Mouse (Mus musculus) skeletal muscle tissue, adult 2 months (tissue): ENCODE measurements around the gene Gramd4.
"Not testable (repeated sequence)": the region's sequence is repeated elsewhere in the genome, so short reads cannot be mapped to it uniquely, and the experiment has no call there.

ENCODE experiments used
- DNase-seq: peaks from one replicate; pipeline ENCODE4 v3.0.0-alpha.2; 2012; ENCODE audit warnings: low read depth, low spot score

Gramd4 gene

DNA sequence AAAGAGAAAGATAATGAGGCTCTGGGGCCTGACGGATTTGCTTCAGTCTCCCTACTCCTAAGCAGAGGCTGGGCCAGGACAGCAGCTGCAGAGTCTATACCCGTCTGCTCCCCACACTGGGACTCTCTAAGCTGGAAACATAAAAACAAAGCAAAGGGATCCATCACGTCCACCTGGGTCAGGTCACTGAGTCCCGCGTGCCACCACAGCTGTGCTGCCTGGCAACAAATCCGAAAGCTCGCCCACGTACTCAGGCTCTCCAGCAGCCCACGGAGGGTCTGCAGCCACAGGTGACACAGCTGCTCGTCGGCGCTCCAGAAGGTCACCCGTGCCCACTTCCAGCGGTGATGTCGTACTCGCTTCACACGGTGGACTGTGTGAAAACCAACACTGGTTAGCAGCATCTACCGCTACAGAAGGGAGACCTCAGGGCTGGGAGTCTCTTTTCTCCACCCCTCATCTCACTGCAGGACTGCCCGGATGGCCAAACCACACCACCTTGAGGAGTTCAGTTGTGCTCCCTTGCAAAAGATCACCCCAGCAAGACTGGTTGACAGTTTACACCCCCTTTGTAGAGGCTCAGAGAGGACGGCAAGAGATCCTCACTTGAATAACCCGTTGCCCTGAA lies 107.3 kb downstream of the Gramd4 start:
- no peak for DNase-seq

DNA sequence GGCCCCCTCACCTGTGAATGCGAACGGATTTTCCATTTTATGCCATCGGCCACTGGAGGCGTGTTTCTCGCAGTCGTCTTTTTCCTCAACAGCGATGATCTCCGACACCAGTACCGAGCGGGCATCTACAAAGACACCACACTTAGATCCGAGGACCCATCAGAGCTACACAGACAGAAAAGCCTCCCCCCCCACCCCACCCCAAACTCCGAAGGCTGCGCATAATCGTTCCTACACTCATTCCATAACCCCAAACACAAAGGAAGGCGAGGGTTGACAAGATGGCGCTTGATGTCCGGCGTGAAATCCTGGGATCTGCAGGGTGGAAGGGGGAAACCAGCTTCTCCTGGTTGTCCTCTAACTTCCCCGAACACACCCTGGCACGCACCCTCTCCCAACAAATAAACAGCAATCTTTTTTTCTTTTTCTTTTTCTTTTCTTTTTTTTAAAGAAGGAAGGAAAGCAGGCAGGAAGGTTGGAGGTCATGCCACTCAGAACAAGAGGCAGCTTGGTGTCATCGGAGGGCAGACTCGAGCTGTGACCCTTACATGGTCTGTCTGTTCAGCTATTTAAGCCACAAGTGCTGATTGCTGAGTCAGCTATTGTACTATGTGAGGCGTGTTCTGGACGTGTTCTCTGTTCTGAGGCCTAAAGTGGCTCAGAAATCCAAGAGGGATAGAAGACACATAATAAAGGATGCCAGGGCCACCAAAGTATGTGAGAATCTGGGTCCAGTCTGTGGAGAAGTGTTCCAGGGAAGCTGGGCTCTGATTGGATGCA lies 108.5 kb downstream of the Gramd4 start:
- DNase-seq: no peak

DNA sequence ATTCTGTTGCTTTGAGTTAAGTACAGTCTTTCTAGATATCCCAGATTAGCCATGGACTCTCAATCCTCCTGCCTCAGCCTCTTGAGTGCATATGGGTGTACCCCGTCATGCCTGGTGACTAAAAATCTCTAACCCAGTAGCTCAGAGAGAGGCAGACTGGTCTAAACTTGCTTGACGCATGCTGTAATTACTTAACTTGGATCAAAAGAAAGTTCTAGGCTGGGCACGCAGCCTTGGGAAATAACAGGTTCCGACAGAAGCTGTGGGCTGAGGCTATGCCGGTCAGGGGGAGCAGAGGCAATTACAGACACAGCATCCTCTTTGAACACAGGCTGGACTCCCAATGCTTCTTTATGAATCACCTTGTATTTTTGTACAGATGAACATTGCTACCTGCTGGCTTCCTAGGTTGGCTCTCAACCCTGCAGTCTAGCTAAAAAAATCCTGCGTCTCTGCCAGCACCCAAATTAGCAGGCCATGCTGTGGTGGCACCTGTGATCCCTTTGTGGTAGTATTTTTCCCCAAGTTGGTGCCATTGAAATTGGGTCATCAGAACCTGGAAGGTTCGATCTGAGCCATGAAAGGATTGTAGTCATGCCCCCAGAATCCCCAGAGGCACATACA lies 109.6 kb downstream of the Gramd4 start:
- no peak for DNase-seq

DNA sequence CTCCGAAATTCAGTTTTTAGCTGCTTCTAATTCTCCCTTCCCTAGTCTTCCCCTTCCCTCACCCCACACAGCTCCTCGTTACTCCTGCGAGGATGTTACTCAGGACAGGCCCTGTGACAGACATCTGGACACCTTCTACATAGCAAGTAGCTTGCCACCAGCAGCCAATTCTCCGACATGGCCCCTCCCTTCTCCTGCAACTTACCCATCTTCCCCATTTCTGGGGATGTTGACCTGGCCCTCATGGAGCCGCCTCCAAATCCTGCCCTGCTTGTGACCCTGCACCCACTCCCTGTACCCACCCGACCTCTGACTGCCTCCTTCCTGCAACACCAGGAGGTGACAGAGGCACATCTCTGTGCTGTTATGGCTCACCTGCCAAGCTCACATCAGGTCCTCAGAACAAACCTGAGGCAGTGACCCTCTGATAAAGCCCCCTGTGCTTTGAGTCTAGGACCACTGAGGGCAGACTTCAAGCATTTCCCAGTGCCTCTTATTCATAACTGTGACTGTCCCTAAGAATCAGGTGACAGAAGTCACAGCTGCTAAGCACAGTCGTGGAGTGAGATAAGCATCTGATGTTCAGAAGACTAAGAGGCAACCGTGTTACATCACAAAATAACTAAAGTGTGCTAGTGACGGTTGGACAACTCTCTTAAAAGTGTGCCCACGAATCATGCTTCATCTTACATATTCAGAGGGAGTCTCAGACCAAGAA lies 110.5 kb downstream of the Gramd4 start:
- no peak for DNase-seq

DNA sequence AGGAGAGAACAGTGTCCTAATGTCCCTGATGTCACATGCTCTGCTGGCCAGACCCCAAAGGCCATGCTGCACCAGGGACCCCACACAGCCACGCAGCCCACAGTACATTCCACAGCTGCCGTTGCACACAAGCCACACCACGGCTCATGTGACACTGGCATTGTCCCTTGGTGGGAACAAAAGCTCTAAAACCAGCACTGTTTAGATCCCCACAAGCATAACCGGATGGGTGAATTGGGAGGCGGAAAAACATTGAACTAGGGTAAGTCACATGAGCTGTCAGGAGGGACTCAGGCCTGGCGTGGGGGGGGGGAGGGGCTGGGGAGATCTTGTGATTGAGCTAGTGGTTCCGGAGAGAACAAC lies 111.0 kb downstream of the Gramd4 start:
- no peak for DNase-seq

DNA sequence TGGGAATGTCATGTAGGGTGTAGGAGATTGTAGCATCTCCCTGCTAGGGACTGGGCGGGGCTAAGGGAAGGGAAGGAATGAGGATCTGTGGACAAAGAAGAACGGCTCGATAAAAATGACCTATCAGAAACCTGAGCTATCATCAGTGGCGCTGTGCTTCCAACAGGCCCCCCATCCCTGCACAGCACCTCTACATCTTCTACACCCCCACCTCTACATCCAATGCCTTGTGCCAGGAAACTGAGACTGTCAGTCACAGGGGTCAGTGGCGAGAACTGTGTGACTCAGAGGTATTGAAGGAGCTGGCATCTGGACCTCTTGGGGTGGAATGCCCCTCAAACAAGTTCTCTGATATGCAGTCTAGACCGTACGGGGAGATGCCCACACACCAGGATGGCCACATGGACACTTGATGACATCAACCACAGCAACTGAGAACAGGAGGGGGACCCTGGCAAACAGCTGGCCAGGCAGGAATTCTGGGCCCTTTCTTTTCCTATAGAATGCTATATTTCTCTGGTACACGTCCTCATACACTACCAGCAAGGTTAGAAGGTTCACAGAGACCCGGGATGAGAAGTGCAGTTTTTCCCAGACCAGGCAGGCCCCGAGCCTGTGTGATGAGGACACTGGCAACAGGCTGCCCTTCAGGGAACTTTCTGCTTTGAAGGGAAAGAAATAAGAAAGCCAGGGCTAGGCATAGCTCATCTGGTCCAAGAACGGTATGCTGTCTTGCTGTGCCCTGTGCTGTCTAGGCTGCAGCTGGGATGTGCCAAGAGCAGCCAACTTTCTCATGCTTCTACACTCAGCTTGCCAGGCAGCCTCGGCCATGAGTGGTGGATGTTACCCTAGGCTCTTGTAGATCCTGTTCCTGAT lies 111.7 kb downstream of the Gramd4 start:
- DNase-seq: no peak

DNA sequence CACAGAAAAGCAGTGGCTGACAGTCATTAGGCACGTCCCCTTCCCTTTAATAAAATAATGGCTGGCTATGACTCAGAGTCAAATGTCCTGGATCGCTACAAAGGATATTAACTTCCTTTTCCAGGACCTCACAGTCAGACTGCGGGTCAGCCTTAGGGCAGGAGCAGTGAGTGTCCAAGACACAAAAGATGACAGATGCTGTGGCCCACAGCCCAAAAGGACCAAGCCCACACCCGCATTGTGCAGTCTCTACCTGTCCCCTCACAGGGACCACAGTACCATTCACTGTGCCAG lies 112.3 kb downstream of the Gramd4 start:
- DNase-seq: no peak

DNA sequence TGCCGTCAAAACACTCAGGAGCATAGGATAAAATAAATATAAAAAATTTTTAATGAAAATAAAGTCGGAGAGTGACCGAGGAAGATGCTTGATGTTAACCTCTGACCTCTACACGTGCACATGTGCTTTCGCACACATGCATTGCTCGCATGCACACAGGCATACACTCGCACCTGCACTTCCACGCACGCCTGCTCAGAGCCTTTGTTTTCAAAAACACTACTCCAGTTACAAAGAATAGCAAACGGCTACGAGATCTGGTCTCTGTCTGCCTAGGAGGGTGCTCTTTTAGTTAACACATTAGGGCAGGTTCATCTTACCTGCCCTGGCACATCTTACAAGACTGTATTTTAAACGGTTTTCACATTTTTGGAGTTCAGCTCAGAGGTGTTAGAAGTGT lies 113.8 kb downstream of the Gramd4 start:
- no peak for DNase-seq

DNA sequence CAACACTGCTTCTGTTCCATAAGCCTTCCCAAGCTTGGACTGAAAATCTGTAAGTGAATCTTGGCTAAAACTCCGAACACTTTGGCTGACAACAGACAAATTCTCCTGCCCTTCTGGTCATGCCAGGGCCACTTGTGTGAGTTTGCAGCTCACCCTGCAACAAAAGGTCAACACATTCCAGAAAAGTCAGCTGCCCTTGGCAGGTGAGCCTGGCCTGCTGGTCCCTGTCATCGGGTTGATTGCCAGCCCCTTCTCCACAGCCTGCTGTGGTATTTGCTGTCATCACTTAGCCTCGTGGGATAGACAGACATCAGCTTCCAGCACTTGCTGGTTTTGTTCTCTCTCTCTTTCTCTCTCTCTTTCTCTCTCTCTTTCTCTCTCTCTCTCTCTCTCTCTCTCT lies 114.6 kb downstream of the Gramd4 start:
- DNase-seq: no peak

DNA sequence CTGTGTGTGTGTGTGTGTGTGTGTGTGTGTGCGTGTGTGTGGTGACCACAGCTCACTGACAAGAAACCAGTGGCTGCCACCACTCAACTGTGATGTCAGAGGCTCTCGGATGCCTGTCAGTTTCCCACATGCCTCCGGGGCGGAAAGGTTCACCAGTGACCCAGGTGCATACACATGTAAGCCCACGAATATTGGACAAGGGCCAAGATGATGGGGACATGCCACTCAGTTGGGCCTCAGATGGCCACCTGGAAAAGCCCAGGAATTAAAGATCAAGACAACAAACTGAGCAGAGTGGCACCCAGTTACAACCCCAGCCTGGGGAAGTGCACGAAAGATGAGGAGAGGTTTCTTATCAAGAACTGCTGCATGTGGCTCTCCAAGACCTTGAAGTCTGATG lies 115.0 kb downstream of the Gramd4 start:
- DNase-seq: no peak

DNA sequence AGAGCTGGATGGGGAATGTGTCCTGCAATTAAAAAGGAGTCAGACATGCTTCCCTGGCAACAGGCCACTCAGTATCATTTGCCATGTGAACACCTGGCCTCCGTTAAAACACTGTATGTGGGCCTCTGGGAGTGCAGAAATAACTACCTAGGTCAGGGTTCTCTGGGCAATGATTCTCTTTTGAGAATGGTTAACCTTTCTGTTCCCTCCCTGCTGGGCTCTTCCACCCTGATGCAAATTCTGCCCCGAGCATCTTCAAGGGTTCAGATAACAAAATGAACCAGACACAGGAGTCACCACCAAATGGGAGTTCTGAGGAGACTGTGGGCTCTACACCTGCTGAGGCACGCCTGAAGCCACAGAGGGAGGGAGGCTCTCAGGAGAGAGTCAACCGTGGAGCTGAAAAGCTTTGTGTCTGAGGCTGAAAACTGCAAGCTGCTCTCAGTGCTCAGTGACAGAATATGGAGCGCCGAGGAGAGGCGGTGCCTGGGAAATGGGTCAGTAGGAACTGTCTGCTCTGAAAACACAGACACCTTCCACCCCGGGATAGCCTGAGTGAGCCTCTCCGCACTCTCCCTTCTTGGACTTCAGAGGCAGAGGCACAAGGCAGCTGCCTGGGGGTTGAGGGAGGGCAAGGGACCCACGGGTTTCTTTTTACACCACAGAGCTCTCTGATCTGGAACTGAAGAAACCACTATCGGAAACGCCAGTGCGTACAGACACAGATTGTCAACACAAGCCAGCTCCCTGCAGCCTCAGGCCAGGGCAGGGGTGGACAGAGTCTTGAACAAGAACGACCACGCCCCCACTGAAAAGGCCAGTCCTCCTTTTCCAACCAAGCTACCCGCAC lies 115.9 kb downstream of the Gramd4 start:
- DNase-seq: no peak

DNA sequence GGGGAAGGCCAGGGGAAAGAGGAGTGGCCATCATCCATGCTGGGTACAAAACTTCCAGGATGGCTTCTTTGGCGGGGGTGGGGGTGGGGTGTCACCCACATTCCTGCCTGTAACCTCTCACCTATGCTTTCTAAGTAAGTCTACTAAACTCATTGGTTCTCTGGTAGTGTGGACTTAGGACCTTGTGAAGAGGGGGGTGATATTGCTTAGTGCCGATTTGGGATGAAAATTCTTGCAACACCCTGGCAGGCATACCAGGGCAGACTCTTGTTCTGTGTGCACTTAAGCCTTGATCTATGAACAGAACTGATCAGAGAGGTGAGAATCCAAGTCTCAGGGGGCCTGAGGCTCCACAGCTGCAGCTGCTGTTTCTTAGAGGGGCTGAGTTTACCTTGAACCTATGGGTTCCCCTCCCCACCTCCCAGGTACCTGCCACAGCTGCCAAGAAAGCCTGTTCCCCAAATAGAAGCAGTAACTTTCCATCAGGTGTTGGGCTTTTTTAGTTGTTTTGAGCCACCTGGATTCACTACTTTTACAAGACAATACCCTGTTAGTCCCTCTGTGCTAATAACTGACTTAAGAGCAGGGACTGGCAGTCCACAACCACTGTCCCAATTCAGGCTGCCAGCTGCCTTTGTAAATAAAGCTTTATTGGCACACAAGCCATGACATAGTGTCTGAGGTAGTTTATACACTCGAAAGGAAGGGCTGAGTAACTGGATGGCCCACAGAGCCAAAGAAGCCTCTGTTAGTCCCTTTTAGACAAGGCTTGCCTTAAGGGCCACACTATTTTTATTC lies 118.0 kb downstream of the Gramd4 start:
- DNase-seq: no peak

DNA sequence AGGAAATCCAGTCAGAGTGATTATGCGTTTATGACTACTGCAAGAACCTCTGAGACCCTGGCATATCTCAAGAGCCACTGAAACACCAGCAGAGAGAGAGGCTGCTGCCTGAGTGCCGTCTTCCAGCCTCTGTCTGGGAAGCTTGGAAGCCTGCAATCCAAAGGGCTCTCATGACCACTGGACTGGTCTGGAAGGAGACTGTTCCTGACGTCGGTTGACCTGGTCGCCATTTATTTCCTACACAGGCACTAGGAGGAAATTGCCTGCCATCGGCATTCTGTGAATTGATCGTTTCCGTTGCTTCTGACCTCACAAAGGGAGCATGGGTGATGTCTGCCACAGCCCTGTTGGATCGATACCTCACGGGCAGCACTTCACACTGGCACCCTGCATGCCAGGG lies 118.7 kb downstream of the Gramd4 start:
- no peak for DNase-seq

DNA sequence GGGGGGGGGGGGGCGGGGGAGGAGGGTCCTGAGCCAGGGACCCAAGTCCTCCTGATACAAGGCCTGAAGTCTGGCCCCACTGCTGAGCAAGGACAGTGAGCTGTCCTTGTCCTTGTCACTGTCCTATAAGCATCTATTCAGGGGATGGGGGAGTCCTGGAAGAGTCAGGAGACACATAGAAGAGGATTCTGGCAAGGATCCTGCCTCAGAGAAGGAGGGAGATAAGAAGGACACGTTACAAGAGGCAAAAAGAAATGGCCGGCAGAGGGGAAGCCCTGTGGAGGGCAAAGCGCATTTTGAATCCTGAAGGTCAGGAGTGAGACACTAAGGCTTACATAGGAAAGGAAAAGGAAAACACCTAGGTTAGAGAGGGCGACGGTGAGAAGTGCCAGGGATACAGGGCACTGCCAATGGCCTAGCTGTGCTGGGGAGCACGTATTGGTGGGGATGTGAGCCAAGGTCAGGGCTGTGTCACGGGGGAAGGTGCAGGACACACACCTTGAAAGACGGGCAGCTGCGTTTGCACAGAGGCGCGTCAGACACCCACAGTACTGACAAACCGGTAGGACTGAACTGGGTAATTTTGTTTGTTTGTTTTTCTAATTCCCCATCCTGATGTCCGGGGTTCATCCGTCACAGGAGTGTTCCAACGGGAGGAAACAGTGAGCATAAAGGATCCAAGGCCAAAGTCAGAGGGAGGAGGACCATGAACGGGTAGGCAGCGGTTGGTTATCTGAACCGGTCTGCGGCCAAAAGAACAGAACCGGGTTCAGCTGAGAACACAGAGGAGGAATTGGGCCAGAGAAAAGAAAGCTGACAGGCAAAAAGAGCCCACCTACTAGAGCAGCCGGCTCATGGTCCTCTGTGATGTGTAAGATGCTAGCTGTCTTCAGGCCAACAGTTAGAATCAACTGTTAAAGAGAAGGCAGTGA lies 119.5 kb downstream of the Gramd4 start:
- DNase-seq: no peak

DNA sequence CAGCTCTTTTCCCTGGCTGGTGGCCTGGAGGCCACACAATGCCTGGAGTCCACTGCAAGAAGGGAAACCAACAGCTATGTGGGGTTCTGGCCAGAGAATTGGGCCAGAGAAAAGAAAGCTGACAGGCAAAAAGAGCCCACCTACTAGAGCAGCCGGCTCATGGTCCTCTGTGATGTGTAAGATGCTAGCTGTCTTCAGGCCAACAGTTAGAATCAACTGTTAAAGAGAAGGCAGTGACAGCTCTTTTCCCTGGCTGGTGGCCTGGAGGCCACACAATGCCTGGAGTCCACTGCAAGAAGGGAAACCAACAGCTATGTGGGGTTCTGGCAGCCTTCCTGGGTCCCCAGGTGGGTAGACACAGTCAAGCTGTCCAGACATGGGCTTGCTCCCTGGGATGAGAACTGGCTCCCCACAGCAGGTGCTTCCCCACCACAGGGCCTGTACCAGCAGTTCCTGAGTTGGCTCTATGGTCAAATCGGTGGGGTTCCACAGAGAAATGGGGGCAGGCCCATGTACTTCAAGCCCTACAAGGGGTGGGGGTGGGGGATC lies 120.3 kb downstream of the Gramd4 start:
- DNase-seq: not testable (repeated sequence)

DNA sequence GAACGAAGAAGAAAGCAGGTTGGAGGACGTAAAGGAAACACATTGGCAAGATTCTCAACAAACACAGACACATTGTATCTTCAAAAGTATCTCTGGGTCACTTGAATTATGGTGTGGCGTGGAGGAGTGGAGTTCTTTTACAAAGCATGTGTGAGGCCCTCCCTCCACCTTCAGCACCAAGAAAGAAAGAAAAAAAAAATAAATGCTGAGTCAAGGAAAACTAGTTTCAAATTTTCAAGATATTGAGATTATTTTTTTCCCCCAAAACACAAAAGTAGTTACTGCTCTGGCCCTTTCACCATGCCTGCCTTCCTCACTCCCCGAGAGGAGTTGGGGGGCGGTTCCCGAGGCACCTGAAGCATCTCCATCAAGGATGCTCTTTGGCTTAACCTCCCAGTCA lies 121.1 kb downstream of the Gramd4 start:
- DNase-seq: no peak

DNA sequence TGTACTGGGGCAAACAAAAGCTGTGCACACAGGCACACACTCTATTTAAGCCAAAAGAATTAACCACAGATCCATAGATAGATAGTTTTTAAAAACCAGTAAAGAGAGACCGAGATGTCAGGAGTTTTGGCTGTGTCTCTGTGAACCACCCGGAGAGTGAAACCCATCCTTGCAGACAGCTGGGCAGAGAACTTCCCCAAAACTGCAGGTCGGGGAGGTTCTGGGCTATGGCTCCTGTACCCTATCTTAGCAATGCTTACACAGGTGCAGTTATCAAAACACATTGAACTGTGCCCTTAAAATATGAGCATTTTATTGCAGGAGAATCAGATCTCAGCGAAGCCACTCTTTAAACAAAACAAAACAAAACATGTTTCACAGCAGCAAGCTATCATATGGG lies 122.9 kb downstream of the Gramd4 start:
- no peak for DNase-seq

DNA sequence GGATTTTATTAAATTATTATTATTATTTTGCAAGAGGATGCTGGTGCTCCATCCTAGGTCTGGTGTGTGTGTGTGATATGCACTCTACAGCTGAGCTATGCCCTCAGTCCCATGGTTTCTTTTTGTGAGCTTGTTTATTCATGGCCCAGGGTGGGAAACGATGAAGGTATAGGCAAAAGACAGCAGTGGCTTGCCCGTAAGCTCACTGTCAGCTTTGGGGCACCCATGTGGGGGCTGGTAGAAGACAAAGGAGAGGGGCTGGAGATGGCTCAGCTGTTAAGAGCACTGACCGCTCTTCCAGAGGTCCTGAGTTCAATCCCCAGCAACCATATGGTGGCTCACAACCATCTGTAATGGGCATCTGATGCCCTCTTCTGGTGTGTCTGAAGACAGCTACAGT lies 123.8 kb downstream of the Gramd4 start:
- not testable (repeated sequence) for DNase-seq
